Mouse (Mus musculus) stomach, postnatal 0 days (tissue): ENCODE measurements at regions not wholly inside any gene's neighbourhood (a gene's known extent, or its start where the extent isn't known, plus 50 kb on each side); places are given as distances from the start of the nearest gene placed in this dataset.

Experiments
- ATAC-seq: fragments of 200-750 bp; cut with Nextera tagmentation; 2 replicates; pipeline ENCODE4 v1.8.0; 2017; ENCODE audit not compliant: low FRiP score, low TSS enrichment
- DNase-seq: peaks from one replicate; pipeline ENCODE4 v3.0.0-alpha.2; 2016; ENCODE audit warnings: low spot score
- H3K27ac ChIP-seq: fragments of 300-500 bp; sonication (generic); replicated peaks from 2 replicates; pipeline ENCODE4 v1.5.1; 2014; ENCODE audit warnings: mild to moderate bottlenecking, control low read depth
- H3K27me3 ChIP-seq: fragments of 300-500 bp; sonication (generic); 2 replicates; pipeline ENCODE4 v1.6.1; 2014; ENCODE audit warnings: low read length; ENCODE audit not compliant: control insufficient read depth, insufficient read depth
- H3K36me3 ChIP-seq: fragments of 300-500 bp; sonication (generic); 2 replicates; pipeline ENCODE4 v1.6.1; 2014; ENCODE audit warnings: low read length, mixed read lengths; ENCODE audit not compliant: control insufficient read depth, insufficient read depth
- H3K4me1 ChIP-seq: fragments of 300-500 bp; sonication (generic); replicated peaks from 2 replicates; pipeline ENCODE4 v1.6.1; 2014; ENCODE audit warnings: antibody characterized with exemption; ENCODE audit not compliant: control insufficient read depth, insufficient read depth
- H3K4me2 ChIP-seq: fragments of 300-500 bp; sonication (generic); replicated peaks from 2 replicates; pipeline ENCODE4 v1.6.1; 2014; ENCODE audit warnings: low read depth, mild to moderate bottlenecking, control low read depth, moderate library complexity
- H3K4me3 ChIP-seq: fragments of 300-500 bp; sonication (generic); 2 replicates; pipeline ENCODE4 v1.5.1; 2014; ENCODE audit warnings: low read depth, low read length, control low read depth
- H3K9ac ChIP-seq: fragments of 300-500 bp; sonication (generic); 2 replicates; pipeline ENCODE4 v1.6.1; 2014; ENCODE audit warnings: mild to moderate bottlenecking, low read length, control low read depth, mixed read lengths
- H3K9me3 ChIP-seq: fragments of 300-500 bp; sonication (generic); 2 replicates; pipeline ENCODE4 v1.6.1; 2016; ENCODE audit warnings: low read length; ENCODE audit not compliant: control insufficient read depth
- CTCF ChIP-seq: IDR thresholded peaks from 2 replicates; pipeline ENCODE4 v1.5.1; 2016; ENCODE audit warnings: antibody characterized with exemption, low read depth, mild to moderate bottlenecking, moderate library complexity
- EP300 ChIP-seq: optimal IDR thresholded peaks from 2 replicates; pipeline ENCODE3; 2016; ENCODE audit warnings: antibody characterized with exemption
- WGBS: fragments of 180-500 bp; shearing (Covaris S2); extraction: QIAGEN DNeasy Blood & Tissue Kit; methylation state at CpG from one replicate; pipeline ENCODE4 v1.1.7; 2014; 5-methylcytosine and 5-hydroxymethylcytosine counted together

GRCm38 (mm10) chr10:3630763-3631223 lies 90.8 kb downstream of the Iyd start:
- H3K27me3 ChIP-seq = no peaks in the 10 kb centered on the region
- H3K4me1 ChIP-seq = no peaks in the 10 kb centered on the region
- no peaks in the 10 kb centered on the region for H3K9me3 ChIP-seq
- DNase-seq (no peak), ATAC-seq (no peak)
- H3K9ac ChIP-seq = no peak overlapping the region
- H3K27ac ChIP-seq = 0 out of 2 replicates have a peak overlapping the region, but pooled peaks have one; percentile 30
- WGBS = 40% methylated on average over 5 of the region's 5 CpGs
- no peak overlapping the region for H3K4me2 ChIP-seq
- H3K36me3 ChIP-seq = no peaks in the 10 kb centered on the region
- TF ChIP-seq EP300 (no peak), CTCF (no peak)
- H3K4me3 ChIP-seq = no peak overlapping the region

GRCm38 (mm10) chr10:3633871-3634496 lies 93.9 kb downstream of the Iyd start:
- Histone ChIP-seq H3K9me3 (no peaks in the 10 kb centered on the region), H3K4me2 (no peak overlapping the region), H3K27me3 (no peaks in the 10 kb centered on the region), H3K9ac (no peak overlapping the region), H3K27ac (peak overlapping the region; percentile 78), H3K4me1 (no peaks in the 10 kb centered on the region), H3K4me3 (no peak overlapping the region), H3K36me3 (no peaks in the 10 kb centered on the region)
- 34% methylated on average over 5 of the region's 5 CpGs for WGBS
- TF ChIP-seq CTCF = no peak
- TF ChIP-seq EP300 = no peak
- DNase-seq = no peak
- ATAC-seq = peak; percentile 71; the same call in 1 of the 2 replicates

- DNase-seq (no peak), ATAC-seq (no peak)
- no peak overlapping the region for H3K9ac ChIP-seq
- TF ChIP-seq CTCF (no peak), EP300 (no peak)
- no peaks in the 10 kb centered on the region for H3K27me3 ChIP-seq
- H3K4me2 ChIP-seq = no peak overlapping the region
- no peaks in the 10 kb centered on the region for H3K4me1 ChIP-seq
- no peak overlapping the region for H3K27ac ChIP-seq
- 85% methylated on average over 5 of the region's 5 CpGs for WGBS
- no peaks in the 10 kb centered on the region for H3K9me3 ChIP-seq
- no peak overlapping the region for H3K4me3 ChIP-seq
- H3K36me3 ChIP-seq = no peaks in the 10 kb centered on the region
Observed at GRCm38 (mm10) chr10:3644111-3644510, 96.1 kb upstream of the Plekhg1 start.

GRCm38 (mm10) chr10:3645030-3645429 lies 95.1 kb upstream of the Plekhg1 start:
- H3K4me2 ChIP-seq = no peak overlapping the region
- H3K27me3 ChIP-seq = no peaks in the 10 kb centered on the region
- 39% methylated on average over 5 of the region's 5 CpGs for WGBS
- H3K9me3 ChIP-seq = no peaks in the 10 kb centered on the region
- no peaks in the 10 kb centered on the region for H3K4me1 ChIP-seq
- H3K9ac ChIP-seq = no peak overlapping the region
- ATAC-seq (no peak), DNase-seq (no peak)
- no peak overlapping the region for H3K4me3 ChIP-seq
- TF ChIP-seq EP300 = no peak
- TF ChIP-seq CTCF = no peak
- H3K36me3 ChIP-seq = no peaks in the 10 kb centered on the region
- no peak overlapping the region for H3K27ac ChIP-seq

- Histone ChIP-seq H3K4me3 (no peak overlapping the region), H3K36me3 (no peaks in the 10 kb centered on the region), H3K4me2 (no peak overlapping the region), H3K9me3 (no peaks in the 10 kb centered on the region), H3K9ac (no peak overlapping the region), H3K4me1 (no peaks in the 10 kb centered on the region), H3K27me3 (no peaks in the 10 kb centered on the region), H3K27ac (no peak overlapping the region)
- DNase-seq = no peak
- ATAC-seq = no peak
- no peak for TF ChIP-seq CTCF
- TF ChIP-seq EP300 = no peak
- WGBS = 54% methylated on average over 6 of the region's 6 CpGs
Observed at GRCm38 (mm10) chr10:3646151-3646910, 93.8 kb upstream of the Plekhg1 start.
